Mouse (Mus musculus) small intestine, adult 2 months (tissue): ENCODE results near the gene Gm11172.

Experiments
- CTCF ChIP-seq: fragments of 200-500 bp; IDR thresholded peaks from 2 replicates; pipeline ENCODE4 v1.5.1; 2012; ENCODE audit warnings: low read depth, mild to moderate bottlenecking, control low read depth, inconsistent platforms, low read length, moderate library complexity, mixed read lengths; ENCODE audit not compliant: insufficient replicate concordance, insufficient read length; ENCODE audit errors: extremely low read depth
- POLR2A ChIP-seq: fragments of 200-500 bp; IDR thresholded peaks from 2 replicates; pipeline ENCODE4 v1.6.1; 2012; ENCODE audit warnings: low read depth, mild to moderate bottlenecking, control low read depth, inconsistent platforms, low read length, moderate library complexity

GRCm38 (mm10) chr16:10786782-10787547, 25.8 kb upstream of the Gm11172 start:
- TF ChIP-seq CTCF (no peak), POLR2A (no peak; the same call in 1 of the 2 replicates)
